Mouse (Mus musculus): ENCODE data around the gene Trh. TPM values are rescaled to one million over a fixed set of nuclear protein-coding genes. Genes with fewer than 3 reads are reported as not detected.

Trh gene
- 3.8 and 9.1 TPM in 2 replicates for polyA plus RNA-seq (2015; fragmentation: Nextera tagmentation; extraction: Ambion mirVana)

- no peaks in the 10 kb centered on the region for H3K9me3 ChIP-seq (ENCODE audit: control insufficient read depth, low read length)
- no peak within 1 kb of the TSS for H3K27ac ChIP-seq (ENCODE audit: low read length)
- peak within 1 kb of the TSS; percentile 44 for H3K4me3 ChIP-seq (replicated peaks; ENCODE audit: low read length)
- H3K4me2 ChIP-seq (ENCODE audit: low read length): peak within 1 kb of the TSS; percentile 68
- ATAC-seq: no peak
- peak within 1 kb of the TSS; percentile 62 for H3K9ac ChIP-seq (replicated peaks; ENCODE audit: low read depth, low read length)
- H3K4me1 ChIP-seq (replicated peaks; ENCODE audit: control insufficient read depth, insufficient read depth, low read length): peaks cover 4% of the 10 kb centered on the region; the same call in 1 of the 2 replicates
- H3K36me3 ChIP-seq (ENCODE audit: control insufficient read depth, insufficient read depth): no peaks in the 10 kb centered on the region
- H3K27me3 ChIP-seq (replicated peaks; ENCODE audit: control insufficient read depth, insufficient read depth, low read length): peaks cover 22% of the 10 kb centered on the region
- under 1% methylated on average over 31 of the region's 31 CpGs for WGBS
These were observed at the start of gene Trh for GRCm38 (mm10) chr6:92244591-92244990. Gene Trh, minus strand, starts transcription at chr6:92244650.

- Histone ChIP-seq H3K27ac (ENCODE audit: low read length) (no peak overlapping the region), H3K9ac (replicated peaks; ENCODE audit: low read depth, low read length) (no peak overlapping the region), H3K27me3 (replicated peaks; ENCODE audit: control insufficient read depth, insufficient read depth, low read length) (no peaks in the 10 kb centered on the region), H3K4me1 (replicated peaks; ENCODE audit: control insufficient read depth, insufficient read depth, low read length) (no peaks in the 10 kb centered on the region), H3K4me3 (replicated peaks; ENCODE audit: low read length) (no peak overlapping the region), H3K9me3 (ENCODE audit: control insufficient read depth, low read length) (no peaks in the 10 kb centered on the region), H3K4me2 (ENCODE audit: low read length) (no peak overlapping the region), H3K36me3 (ENCODE audit: control insufficient read depth, insufficient read depth) (no peaks in the 10 kb centered on the region)
- no peak for ATAC-seq
- WGBS: 90% methylated on average over 3 of the region's 3 CpGs
These were observed 46.4 kb upstream of the Trh start for GRCm38 (mm10) chr6:92290826-92291225.

GRCm38 (mm10) chr6:92286889-92287288 lies 42.4 kb upstream of the Trh start:
- ATAC-seq: 0 out of 2 replicates have a peak, but pooled peaks have one; percentile 15
- H3K4me1 ChIP-seq (replicated peaks; ENCODE audit: control insufficient read depth, insufficient read depth, low read length): no peaks in the 10 kb centered on the region
- H3K4me3 ChIP-seq (replicated peaks; ENCODE audit: low read length): no peak overlapping the region
- H3K27ac ChIP-seq (ENCODE audit: low read length): no peak overlapping the region
- 55% methylated on average over 4 of the region's 4 CpGs for WGBS
- H3K36me3 ChIP-seq (ENCODE audit: control insufficient read depth, insufficient read depth): no peaks in the 10 kb centered on the region
- no peaks in the 10 kb centered on the region for H3K9me3 ChIP-seq (ENCODE audit: control insufficient read depth, low read length)
- no peaks in the 10 kb centered on the region for H3K27me3 ChIP-seq (replicated peaks; ENCODE audit: control insufficient read depth, insufficient read depth, low read length)
- H3K9ac ChIP-seq (replicated peaks; ENCODE audit: low read depth, low read length): no peak overlapping the region
- no peak overlapping the region for H3K4me2 ChIP-seq (ENCODE audit: low read length)

GRCm38 (mm10) chr6:92286258-92286888 lies 41.9 kb upstream of the Trh start:
- ATAC-seq: peak; percentile 69
- H3K4me1 ChIP-seq (replicated peaks; ENCODE audit: control insufficient read depth, insufficient read depth, low read length): no peaks in the 10 kb centered on the region
- H3K9me3 ChIP-seq (ENCODE audit: control insufficient read depth, low read length): no peaks in the 10 kb centered on the region
- no peak overlapping the region for H3K4me3 ChIP-seq (replicated peaks; ENCODE audit: low read length)
- no peak overlapping the region for H3K27ac ChIP-seq (ENCODE audit: low read length)
- WGBS: 36% methylated on average over 4 of the region's 4 CpGs
- H3K27me3 ChIP-seq (replicated peaks; ENCODE audit: control insufficient read depth, insufficient read depth, low read length): no peaks in the 10 kb centered on the region
- H3K36me3 ChIP-seq (ENCODE audit: control insufficient read depth, insufficient read depth): no peaks in the 10 kb centered on the region
- no peak overlapping the region for H3K9ac ChIP-seq (replicated peaks; ENCODE audit: low read depth, low read length)
- no peak overlapping the region for H3K4me2 ChIP-seq (ENCODE audit: low read length)

GRCm38 (mm10) chr6:92285559-92285958 lies 41.1 kb upstream of the Trh start:
- WGBS: 72% methylated on average over 4 of the region's 4 CpGs

GRCm38 (mm10) chr6:92277179-92277578 lies 32.7 kb upstream of the Trh start:
- H3K36me3 ChIP-seq (ENCODE audit: control insufficient read depth, insufficient read depth): no peaks in the 10 kb centered on the region
- 75% methylated on average over 1 of the region's 1 CpGs for WGBS
- H3K9ac ChIP-seq (replicated peaks; ENCODE audit: low read depth, low read length): no peak overlapping the region
- no peak overlapping the region for H3K4me3 ChIP-seq (replicated peaks; ENCODE audit: low read length)
- ATAC-seq: no peak
- H3K4me2 ChIP-seq (ENCODE audit: low read length): no peak overlapping the region
- no peaks in the 10 kb centered on the region for H3K27me3 ChIP-seq (replicated peaks; ENCODE audit: control insufficient read depth, insufficient read depth, low read length)
- no peaks in the 10 kb centered on the region for H3K9me3 ChIP-seq (ENCODE audit: control insufficient read depth, low read length)
- H3K4me1 ChIP-seq (replicated peaks; ENCODE audit: control insufficient read depth, insufficient read depth, low read length): peaks cover 7% of the 10 kb centered on the region
- H3K27ac ChIP-seq (ENCODE audit: low read length): no peak overlapping the region

More at GRCm38 (mm10) chr6:92285559-92285958, 41.1 kb upstream of the Trh start:
- no peak for ATAC-seq
- no peaks in the 10 kb centered on the region for H3K27me3 ChIP-seq (replicated peaks; ENCODE audit: control insufficient read depth, insufficient read depth, low read length)
- H3K4me1 ChIP-seq (replicated peaks; ENCODE audit: control insufficient read depth, insufficient read depth, low read length): no peaks in the 10 kb centered on the region
- no peaks in the 10 kb centered on the region for H3K36me3 ChIP-seq (ENCODE audit: control insufficient read depth, insufficient read depth)
- no peak overlapping the region for H3K27ac ChIP-seq (ENCODE audit: low read length)
- no peak overlapping the region for H3K9ac ChIP-seq (replicated peaks; ENCODE audit: low read depth, low read length)
- H3K4me2 ChIP-seq (ENCODE audit: low read length): no peak overlapping the region
- no peak overlapping the region for H3K4me3 ChIP-seq (replicated peaks; ENCODE audit: low read length)
- H3K9me3 ChIP-seq (ENCODE audit: control insufficient read depth, low read length): no peaks in the 10 kb centered on the region

- H3K36me3 ChIP-seq (ENCODE audit: control insufficient read depth, insufficient read depth): no peaks in the 10 kb centered on the region
- H3K9ac ChIP-seq (replicated peaks; ENCODE audit: low read depth, low read length): no peak overlapping the region
- no peaks in the 10 kb centered on the region for H3K27me3 ChIP-seq (replicated peaks; ENCODE audit: control insufficient read depth, insufficient read depth, low read length)
- no peaks in the 10 kb centered on the region for H3K9me3 ChIP-seq (ENCODE audit: control insufficient read depth, low read length)
- no peak overlapping the region for H3K27ac ChIP-seq (ENCODE audit: low read length)
- WGBS: 86% methylated on average over 6 of the region's 6 CpGs
- H3K4me1 ChIP-seq (replicated peaks; ENCODE audit: control insufficient read depth, insufficient read depth, low read length): peaks cover 7% of the 10 kb centered on the region
- no peak overlapping the region for H3K4me2 ChIP-seq (ENCODE audit: low read length)
- no peak overlapping the region for H3K4me3 ChIP-seq (replicated peaks; ENCODE audit: low read length)
- ATAC-seq: no peak
These were observed 29.3 kb upstream of the Trh start for GRCm38 (mm10) chr6:92273652-92274322.

- ATAC-seq: peak; percentile 36; the same call in 1 of the 2 replicates
- Histone ChIP-seq H3K4me2 (ENCODE audit: low read length) (no peak overlapping the region), H3K27ac (ENCODE audit: low read length) (no peak overlapping the region), H3K4me3 (replicated peaks; ENCODE audit: low read length) (no peak overlapping the region), H3K36me3 (ENCODE audit: control insufficient read depth, insufficient read depth) (no peaks in the 10 kb centered on the region), H3K27me3 (replicated peaks; ENCODE audit: control insufficient read depth, insufficient read depth, low read length) (no peaks in the 10 kb centered on the region), H3K4me1 (replicated peaks; ENCODE audit: control insufficient read depth, insufficient read depth, low read length) (peaks cover 7% of the 10 kb centered on the region), H3K9me3 (ENCODE audit: control insufficient read depth, low read length) (no peaks in the 10 kb centered on the region), H3K9ac (replicated peaks; ENCODE audit: low read depth, low read length) (no peak overlapping the region)
- WGBS: 21% methylated on average over 3 of the region's 3 CpGs
These were observed 28.2 kb upstream of the Trh start for GRCm38 (mm10) chr6:92272601-92273000.

GRCm38 (mm10) chr6:92269019-92269418 lies 24.6 kb upstream of the Trh start:
- WGBS: 19% methylated on average over 4 of the region's 4 CpGs
- Histone ChIP-seq H3K4me1 (replicated peaks; ENCODE audit: control insufficient read depth, insufficient read depth, low read length) (peaks cover 7% of the 10 kb centered on the region), H3K4me3 (replicated peaks; ENCODE audit: low read length) (no peak overlapping the region), H3K9me3 (ENCODE audit: control insufficient read depth, low read length) (no peaks in the 10 kb centered on the region), H3K36me3 (ENCODE audit: control insufficient read depth, insufficient read depth) (no peaks in the 10 kb centered on the region), H3K4me2 (ENCODE audit: low read length) (no peak overlapping the region), H3K9ac (replicated peaks; ENCODE audit: low read depth, low read length) (no peak overlapping the region), H3K27ac (ENCODE audit: low read length) (no peak overlapping the region), H3K27me3 (replicated peaks; ENCODE audit: control insufficient read depth, insufficient read depth, low read length) (no peaks in the 10 kb centered on the region)
- peak; percentile 57; the same call in 1 of the 2 replicates for ATAC-seq

Measured in forebrain, embryonic 16.5 days (tissue).